Mouse (Mus musculus) forebrain, embryonic 14.5 days (tissue): ENCODE data around the gene Ccr10. TPM values are rescaled to one million over a fixed set of nuclear protein-coding genes. Genes with fewer than 3 reads are reported as not detected.

Experiments used
- ATAC-seq: fragments of 200-750 bp; cut with Nextera tagmentation; 2 replicates; pipeline ENCODE4 v1.8.0; 2017; ENCODE audit warnings: mild to moderate bottlenecking, moderate library complexity
- DNase-seq: peaks from one replicate; pipeline ENCODE4 v3.0.0-alpha.2; 2015; ENCODE audit warnings: low spot score
- H3K27ac ChIP-seq: fragments of 300-500 bp; sonication (generic); 2 replicates; pipeline ENCODE4 v1.5.1; 2014; ENCODE audit warnings: low read depth, mild to moderate bottlenecking, control low read depth, low read length, moderate library complexity
- H3K27me3 ChIP-seq: fragments of 300-500 bp; sonication (generic); replicated peaks from 2 replicates; pipeline ENCODE4 v1.6.1; 2014; ENCODE audit warnings: low read length, control low read depth, mixed read lengths; ENCODE audit not compliant: control insufficient read depth, insufficient read depth
- H3K36me3 ChIP-seq: fragments of 300-500 bp; sonication (generic); 2 replicates; pipeline ENCODE4 v1.6.1; 2014; ENCODE audit warnings: low read length, control low read depth; ENCODE audit not compliant: control insufficient read depth, insufficient read depth
- H3K4me1 ChIP-seq: fragments of 300-500 bp; sonication (generic); 2 replicates; pipeline ENCODE4 v1.6.1; 2014; ENCODE audit warnings: antibody characterized with exemption, low read length, control low read depth; ENCODE audit not compliant: control insufficient read depth, insufficient read depth
- H3K4me2 ChIP-seq: fragments of 300-500 bp; sonication (generic); 2 replicates; pipeline ENCODE4 v1.6.1; 2014; ENCODE audit warnings: mild to moderate bottlenecking, control low read depth, low read length
- H3K4me3 ChIP-seq: fragments of 300-500 bp; sonication (generic); 2 replicates; pipeline ENCODE4 v1.5.1; 2014; ENCODE audit warnings: low read depth, low read length, control low read depth
- H3K9ac ChIP-seq: fragments of 300-500 bp; sonication (generic); 2 replicates; pipeline ENCODE4 v1.6.1; 2014; ENCODE audit warnings: mild to moderate bottlenecking, low read length, control low read depth, moderate library complexity
- H3K9me3 ChIP-seq: fragments of 300-500 bp; sonication (generic); replicated peaks from 2 replicates; pipeline ENCODE4 v1.6.1; 2016; ENCODE audit warnings: low read length, control low read depth, mixed read lengths; ENCODE audit not compliant: control insufficient read depth
- WGBS: fragments of 180-500 bp; shearing (Covaris S2); extraction: QIAGEN DNeasy Blood & Tissue Kit; methylation state at CpG from one replicate; pipeline ENCODE4 v1.1.7; 2014; 5-methylcytosine and 5-hydroxymethylcytosine counted together
- polyA plus RNA-seq: library from polyadenylated mRNA; unstranded; fragments of >200 nt; fragmentation: Nextera tagmentation; extraction: Ambion mirVana; gene quantifications from 2 replicates; pipeline ENCODE4 v1.2.1, GENCODE M21; 2014

Ccr10 gene
- polyA plus RNA-seq, 1 experiment from 2014 or later, result 0.10 TPM

DNA sequence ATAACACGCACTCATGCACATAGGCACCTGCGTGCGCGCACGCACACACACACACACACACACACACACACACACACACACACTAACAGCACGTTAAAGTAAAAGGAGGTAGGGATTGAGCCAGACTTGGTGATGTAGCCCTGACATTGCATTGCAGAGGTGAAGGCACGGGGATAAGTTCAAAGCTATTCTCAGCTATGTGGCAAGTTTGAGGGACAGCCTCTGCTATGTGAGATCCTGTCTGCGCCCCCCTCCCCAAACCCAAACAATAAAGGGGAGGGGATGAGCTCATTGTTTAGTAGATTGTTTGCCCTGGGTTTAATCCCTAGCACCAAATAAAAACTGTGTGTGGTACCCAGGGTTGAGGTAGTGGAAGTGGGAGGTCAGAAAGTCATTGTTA lies 34.2 kb downstream of the Ccr10 start:
- H3K9ac ChIP-seq, result no peak overlapping the region
- peaks cover 7% of the 10 kb centered on the region for H3K4me1 ChIP-seq
- no peaks in the 10 kb centered on the region for H3K36me3 ChIP-seq
- H3K4me2 ChIP-seq, result no peak overlapping the region
- WGBS, result 66% methylated on average over 8 of the region's 8 CpGs
- no peaks in the 10 kb centered on the region for H3K9me3 ChIP-seq
- no peaks in the 10 kb centered on the region for H3K27me3 ChIP-seq
- no peak overlapping the region for H3K27ac ChIP-seq
- ATAC-seq, result no peak
- DNase-seq, result no peak
- no peak overlapping the region for H3K4me3 ChIP-seq

GRCm38 (mm10) chr11:101140164-101140819 lies 35.0 kb downstream of the Ccr10 start:
- Histone ChIP-seq H3K9me3 (no peaks in the 10 kb centered on the region), H3K4me2 (peak overlapping the region; percentile 51), H3K36me3 (no peaks in the 10 kb centered on the region), H3K9ac (peak overlapping the region; percentile 61), H3K4me1 (peaks cover 7% of the 10 kb centered on the region), H3K4me3 (peak overlapping the region; percentile 29), H3K27me3 (no peaks in the 10 kb centered on the region), H3K27ac (peak overlapping the region; percentile 52)
- WGBS, result 20% methylated on average over 27 of the region's 27 CpGs
- DNase-seq (peak; percentile 92), ATAC-seq (peak; percentile 85)

GRCm38 (mm10) chr11:101138536-101139181 lies 36.6 kb downstream of the Ccr10 start:
- WGBS, result 21% methylated on average over 15 of the region's 15 CpGs
- Histone ChIP-seq H3K9ac (0 out of 2 replicates have a peak overlapping the region, but pooled peaks have one; percentile 22), H3K4me3 (no peak overlapping the region), H3K9me3 (no peaks in the 10 kb centered on the region), H3K36me3 (no peaks in the 10 kb centered on the region), H3K4me2 (peak overlapping the region; percentile 38), H3K27ac (no peak overlapping the region; the same call in 1 of the 2 replicates), H3K4me1 (peaks cover 7% of the 10 kb centered on the region), H3K27me3 (no peaks in the 10 kb centered on the region)
- ATAC-seq (peak; percentile 30; the same call in 1 of the 2 replicates), DNase-seq (peak; percentile 45)

- H3K36me3 ChIP-seq, result no peaks in the 10 kb centered on the region
- H3K4me3 ChIP-seq, result no peak overlapping the region
- no peak overlapping the region for H3K4me2 ChIP-seq
- no peaks in the 10 kb centered on the region for H3K27me3 ChIP-seq
- no peaks in the 10 kb centered on the region for H3K9me3 ChIP-seq
- H3K27ac ChIP-seq, result no peak overlapping the region
- H3K4me1 ChIP-seq, result peaks cover 7% of the 10 kb centered on the region
- 77% methylated on average over 7 of the region's 7 CpGs for WGBS
- ATAC-seq (no peak), DNase-seq (no peak)
- no peak overlapping the region for H3K9ac ChIP-seq
Observed at GRCm38 (mm10) chr11:101137000-101137399, 38.2 kb downstream of the Ccr10 start.

GRCm38 (mm10) chr11:101134217-101134865 lies 40.9 kb downstream of the Ccr10 start:
- no peak for ATAC-seq
- Histone ChIP-seq H3K27me3 (no peaks in the 10 kb centered on the region), H3K9me3 (no peaks in the 10 kb centered on the region), H3K9ac (no peak overlapping the region), H3K4me1 (peaks cover under 1% of the 10 kb centered on the region; the same call in 1 of the 2 replicates), H3K4me3 (no peak overlapping the region), H3K36me3 (no peaks in the 10 kb centered on the region), H3K27ac (no peak overlapping the region), H3K4me2 (no peak overlapping the region)
- 78% methylated on average over 13 of the region's 13 CpGs for WGBS
- no peak for DNase-seq

GRCm38 (mm10) chr11:101133037-101133436 lies 42.2 kb downstream of the Ccr10 start:
- DNase-seq, result no peak
- Histone ChIP-seq H3K4me1 (no peaks in the 10 kb centered on the region), H3K4me3 (no peak overlapping the region), H3K27ac (no peak overlapping the region), H3K36me3 (no peaks in the 10 kb centered on the region), H3K4me2 (no peak overlapping the region), H3K9ac (no peak overlapping the region), H3K9me3 (no peaks in the 10 kb centered on the region), H3K27me3 (no peaks in the 10 kb centered on the region)
- ATAC-seq, result no peak
- WGBS, result 89% methylated on average over 12 of the region's 12 CpGs

DNA sequence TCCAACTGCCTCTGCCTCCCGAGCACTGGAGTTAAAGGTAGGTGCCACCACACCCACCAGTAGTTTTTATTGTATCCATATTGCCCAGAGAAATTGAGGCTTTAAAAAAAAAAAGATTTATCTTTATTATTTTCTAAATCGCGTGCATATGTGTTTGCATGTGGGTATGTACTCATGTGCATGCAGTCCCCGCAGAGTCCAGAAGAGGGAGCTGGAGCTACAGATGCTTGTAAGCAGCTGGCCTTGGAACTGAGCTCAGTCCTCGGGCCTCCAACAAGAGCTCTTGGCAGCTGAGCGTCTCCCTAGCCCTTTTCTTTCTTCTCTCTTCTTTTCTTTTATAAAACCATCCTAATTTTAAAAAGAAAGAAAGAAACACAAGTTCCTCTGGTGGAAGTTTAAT lies 43.5 kb downstream of the Ccr10 start:
- Histone ChIP-seq H3K4me2 (no peak overlapping the region), H3K4me1 (no peaks in the 10 kb centered on the region), H3K4me3 (no peak overlapping the region), H3K36me3 (peaks cover 2% of the 10 kb centered on the region), H3K9ac (no peak overlapping the region), H3K9me3 (no peaks in the 10 kb centered on the region), H3K27me3 (no peaks in the 10 kb centered on the region), H3K27ac (no peak overlapping the region)
- no peak for ATAC-seq
- whole genome bisulfite sequencing, result 86% methylated on average over 6 of the region's 6 CpGs
- no peak for DNase-seq

DNA sequence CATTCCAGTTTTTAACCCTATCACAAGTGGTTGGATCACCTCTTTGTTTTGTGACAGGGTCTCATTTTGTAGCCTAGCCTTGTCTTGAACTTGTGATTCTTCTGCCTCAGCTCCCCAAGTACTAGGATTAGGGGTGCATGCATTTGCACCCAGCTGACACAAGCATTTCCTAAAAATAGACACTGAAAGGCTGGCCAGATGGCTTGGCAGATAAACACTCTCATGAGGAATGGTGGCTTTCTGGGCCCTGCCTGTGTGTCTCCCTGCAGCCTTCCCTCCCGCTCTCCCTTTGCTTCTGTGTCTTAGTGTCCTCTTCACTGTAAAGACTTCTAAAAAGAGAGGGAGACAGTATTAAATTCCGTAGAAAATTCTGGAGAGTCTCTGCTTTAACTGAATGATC lies 44.1 kb downstream of the Ccr10 start:
- no peak overlapping the region for H3K27ac ChIP-seq
- 92% methylated on average over 2 of the region's 2 CpGs for WGBS
- H3K4me3 ChIP-seq, result no peak overlapping the region
- DNase-seq (peak; percentile 24), ATAC-seq (no peak)
- no peak overlapping the region for H3K9ac ChIP-seq
- no peaks in the 10 kb centered on the region for H3K9me3 ChIP-seq
- no peaks in the 10 kb centered on the region for H3K27me3 ChIP-seq
- H3K4me1 ChIP-seq, result no peaks in the 10 kb centered on the region
- no peak overlapping the region for H3K4me2 ChIP-seq
- peaks cover 7% of the 10 kb centered on the region for H3K36me3 ChIP-seq
